Mouse (Mus musculus) large intestine, adult 2 months (tissue): Measurements from ENCODE around the gene Dhx37. TPM values are rescaled to one million over a fixed set of nuclear protein-coding genes. Genes with fewer than 3 reads are reported as not detected.
"Not testable (repeated sequence)": the region's sequence is repeated elsewhere in the genome, so short reads cannot be mapped to it uniquely, and the experiment has no call there.

Experiments used
- DNase-seq: peaks from one replicate; pipeline ENCODE4 v3.0.0-alpha.2; 2012; ENCODE audit warnings: low read depth, low spot score
- whole genome bisulfite sequencing: fragments of 180-500 bp; shearing (Covaris S2); methylation state at CpG from one replicate; pipeline ENCODE4 v1.1.7; 2018; 5-methylcytosine and 5-hydroxymethylcytosine counted together
- polyA plus RNA-seq: library from polyadenylated mRNA; depleted of rRNA; stranded (reverse); fragments of >200 nt; gene quantifications from 2 replicates; pipeline ENCODE4 v1.2.3, GENCODE M21; 2012

Gene Dhx37
- polyA plus RNA-seq, 1 experiment, result 19.5 TPM

- WGBS, result 82% methylated on average over 9 of the region's 9 CpGs
- DNase-seq, result no peak
Observed at GRCm38 (mm10) chr5:125452573-125452972, 18.7 kb upstream of the Dhx37 start.

GRCm38 (mm10) chr5:125449306-125449705 lies 15.4 kb upstream of the Dhx37 start:
- 78% methylated on average over 5 of the region's 5 CpGs for WGBS
- DNase-seq, result no peak

GRCm38 (mm10) chr5:125448631-125449030 lies 14.7 kb upstream of the Dhx37 start:
- WGBS, result 93% methylated on average over 4 of the region's 4 CpGs
- DNase-seq, result no peak

- no peak for DNase-seq
- WGBS, result 71% methylated on average over 3 of the region's 3 CpGs
Observed at GRCm38 (mm10) chr5:125448026-125448425, 14.1 kb upstream of the Dhx37 start.

GRCm38 (mm10) chr5:125446344-125446743 lies 12.4 kb upstream of the Dhx37 start:
- 73% methylated on average over 7 of the region's 7 CpGs for WGBS

GRCm38 (mm10) chr5:125444554-125444953 lies 10.6 kb upstream of the Dhx37 start:
- DNase-seq, result no peak
- 71% methylated on average over 4 of the region's 4 CpGs for WGBS

More at GRCm38 (mm10) chr5:125446344-125446743, 12.4 kb upstream of the Dhx37 start:
- no peak for DNase-seq

GRCm38 (mm10) chr5:125443915-125444314 lies 10.0 kb upstream of the Dhx37 start:
- DNase-seq, result no peak

GRCm38 (mm10) chr5:125443335-125443734 lies 9.4 kb upstream of the Dhx37 start:
- WGBS, result 85% methylated on average over 5 of the region's 5 CpGs
- no peak for DNase-seq

More at GRCm38 (mm10) chr5:125443915-125444314, 10.0 kb upstream of the Dhx37 start:
- WGBS, result 65% methylated on average over 3 of the region's 3 CpGs

GRCm38 (mm10) chr5:125442136-125442995 lies 8.4 kb upstream of the Dhx37 start:
- WGBS, result 30% methylated on average over 27 of the region's 27 CpGs
- DNase-seq, result no peak

- DNase-seq, result no peak
- WGBS, result 1% methylated on average over 92 of the region's 97 CpGs
Observed at GRCm38 (mm10) chr5:125441234-125442114, 7.6 kb upstream of the Dhx37 start, which contains the start of gene Bri3bp. Bri3bp (plus strand) TSS chr5:125441568.

GRCm38 (mm10) chr5:125440583-125441233 lies 6.8 kb upstream of the Dhx37 start:
- WGBS, result 7% methylated on average over 7 of the region's 7 CpGs
- no peak for DNase-seq

GRCm38 (mm10) chr5:125434347-125434746 lies 426 bp upstream of the Dhx37 start:
- not testable (repeated sequence) for DNase-seq
- WGBS, result 61% methylated on average over 15 of the region's 15 CpGs

GRCm38 (mm10) chr5:125432324-125432723 lies 1.6 kb downstream of the Dhx37 start:
- DNase-seq, result not testable (repeated sequence)
- WGBS, result 93% methylated on average over 2 of the region's 2 CpGs

GRCm38 (mm10) chr5:125426343-125426742 lies 7.6 kb downstream of the Dhx37 start:
- 96% methylated on average over 10 of the region's 10 CpGs for WGBS
- DNase-seq, result no peak

- 88% methylated on average over 10 of the region's 10 CpGs for WGBS
Observed at GRCm38 (mm10) chr5:125425698-125426276, 8.1 kb downstream of the Dhx37 start.

GRCm38 (mm10) chr5:125419124-125419523 lies 14.8 kb downstream of the Dhx37 start:
- 74% methylated on average over 11 of the region's 11 CpGs for WGBS
- DNase-seq, result no peak

More at GRCm38 (mm10) chr5:125425698-125426276, 8.1 kb downstream of the Dhx37 start:
- DNase-seq, result no peak

- DNase-seq, result no peak
- 87% methylated on average over 12 of the region's 12 CpGs for WGBS
Observed at GRCm38 (mm10) chr5:125418636-125419035, 15.3 kb downstream of the Dhx37 start.

- WGBS, result 90% methylated on average over 8 of the region's 8 CpGs
- no peak for DNase-seq
Observed at GRCm38 (mm10) chr5:125416183-125416582, 17.7 kb downstream of the Dhx37 start.

GRCm38 (mm10) chr5:125413763-125414162 lies 20.2 kb downstream of the Dhx37 start:
- no peak for DNase-seq
- 84% methylated on average over 4 of the region's 4 CpGs for WGBS
